Mouse (Mus musculus) intestine, postnatal 0 days (tissue): ENCODE results near the gene Gucy1b2. TPM values are rescaled to one million over a fixed set of nuclear protein-coding genes. Genes with fewer than 3 reads are reported as not detected.

Experiments used
- ATAC-seq: fragments of 200-750 bp; cut with Nextera tagmentation; 2 replicates; pipeline ENCODE4 v1.8.0; 2017; ENCODE audit warnings: mild to moderate bottlenecking, moderate TSS enrichment, moderate library complexity
- H3K27ac ChIP-seq: fragments of 300-500 bp; sonication (generic); 2 replicates; pipeline ENCODE4 v1.5.1; 2014; ENCODE audit warnings: mild to moderate bottlenecking, low read depth, low read length, moderate library complexity
- H3K27me3 ChIP-seq: fragments of 300-500 bp; sonication (generic); replicated peaks from 2 replicates; pipeline ENCODE4 v1.6.1; 2014; ENCODE audit warnings: low read length, mixed read lengths; ENCODE audit not compliant: control insufficient read depth, insufficient read depth
- H3K36me3 ChIP-seq: fragments of 300-500 bp; sonication (generic); 2 replicates; pipeline ENCODE4 v1.6.1; 2014; ENCODE audit warnings: mild to moderate bottlenecking, moderate library complexity; ENCODE audit not compliant: control insufficient read depth, insufficient read depth
- H3K4me1 ChIP-seq: fragments of 300-500 bp; sonication (generic); replicated peaks from 2 replicates; pipeline ENCODE4 v1.6.1; 2014; ENCODE audit warnings: antibody characterized with exemption, low read length, mixed read lengths; ENCODE audit not compliant: control insufficient read depth, insufficient read depth
- H3K4me2 ChIP-seq: fragments of 300-500 bp; sonication (generic); replicated peaks from 2 replicates; pipeline ENCODE4 v1.6.1; 2014; ENCODE audit warnings: low read depth, mild to moderate bottlenecking, moderate library complexity
- H3K4me3 ChIP-seq: fragments of 300-500 bp; sonication (generic); 2 replicates; pipeline ENCODE4 v1.5.1; 2014; ENCODE audit warnings: low read depth, low read length
- H3K9ac ChIP-seq: fragments of 300-500 bp; sonication (generic); 2 replicates; pipeline ENCODE4 v1.6.1; 2014; ENCODE audit warnings: mild to moderate bottlenecking, low read depth, low read length
- H3K9me3 ChIP-seq: fragments of 300-500 bp; sonication (generic); 2 replicates; pipeline ENCODE4 v1.6.1; 2016; ENCODE audit warnings: mixed run types; ENCODE audit not compliant: control insufficient read depth
- CTCF ChIP-seq: sonication (generic); IDR thresholded peaks from 2 replicates; pipeline ENCODE4 v1.5.1; 2016; ENCODE audit warnings: low read depth, mild to moderate bottlenecking, control low read depth, antibody characterized with exemption, moderate library complexity
- WGBS: fragments of 180-500 bp; shearing (Covaris S2); extraction: QIAGEN DNeasy Blood & Tissue Kit; methylation state at CpG from one replicate; pipeline ENCODE4 v1.1.7; 2014; 5-methylcytosine and 5-hydroxymethylcytosine counted together
- polyA plus RNA-seq: library from polyadenylated mRNA; unstranded; fragments of >200 nt; fragmentation: Nextera tagmentation; extraction: Ambion mirVana; gene quantifications from 2 replicates; pipeline ENCODE4 v1.2.1, GENCODE M21; 2015

Gucy1b2 gene
- polyA plus RNA-seq, 1 experiment from 2014 or later = 0.07 TPM

- no peak overlapping the region for H3K9ac ChIP-seq
- WGBS = 81% methylated on average over 4 of the region's 4 CpGs
Measured at GRCm38 (mm10) chr14:62350186-62350585, 105.9 kb downstream of the Gucy1b2 start.

DNA sequence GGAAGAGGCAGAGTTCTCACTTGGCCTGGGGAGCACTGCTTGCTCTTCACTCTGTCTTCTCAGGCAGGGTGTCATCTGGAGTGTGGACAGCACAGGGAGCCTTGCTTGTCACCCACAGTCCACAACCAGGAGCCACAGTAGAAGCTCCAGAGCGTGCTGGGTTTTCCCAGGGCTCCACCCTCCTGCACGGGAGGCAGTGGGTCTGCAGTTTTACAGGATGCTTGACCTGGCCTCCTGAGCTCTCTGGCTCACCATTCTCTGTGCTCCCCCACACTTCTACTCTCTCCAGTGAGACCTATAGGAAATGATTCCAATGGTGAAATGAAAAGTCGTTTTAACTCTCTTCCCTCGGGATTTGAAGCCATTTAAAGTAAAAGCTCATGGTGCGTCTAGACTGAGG, 106.3 kb downstream of the Gucy1b2 start:
- Histone ChIP-seq H3K4me1 (no peaks in the 10 kb centered on the region), H3K36me3 (peaks cover 18% of the 10 kb centered on the region; the same call in 1 of the 2 replicates), H3K27ac (no peak overlapping the region), H3K4me2 (no peak overlapping the region), H3K4me3 (no peak overlapping the region), H3K9ac (no peak overlapping the region), H3K9me3 (no peaks in the 10 kb centered on the region), H3K27me3 (no peaks in the 10 kb centered on the region)
- no peak for TF ChIP-seq CTCF
- 74% methylated on average over 5 of the region's 5 CpGs for WGBS
- ATAC-seq = no peak

More at GRCm38 (mm10) chr14:62350186-62350585, 105.9 kb downstream of the Gucy1b2 start:
- no peak overlapping the region for H3K4me2 ChIP-seq
- TF ChIP-seq CTCF = no peak
- no peaks in the 10 kb centered on the region for H3K9me3 ChIP-seq
- no peaks in the 10 kb centered on the region for H3K4me1 ChIP-seq
- no peak overlapping the region for H3K4me3 ChIP-seq
- no peaks in the 10 kb centered on the region for H3K27me3 ChIP-seq
- peaks cover 18% of the 10 kb centered on the region; the same call in 1 of the 2 replicates for H3K36me3 ChIP-seq
- H3K27ac ChIP-seq = no peak overlapping the region
- ATAC-seq = no peak

- no peaks in the 10 kb centered on the region for H3K9me3 ChIP-seq
- no peak overlapping the region for H3K27ac ChIP-seq
- H3K4me2 ChIP-seq = no peak overlapping the region
- no peak overlapping the region for H3K9ac ChIP-seq
- H3K4me3 ChIP-seq = no peak overlapping the region
- H3K27me3 ChIP-seq = no peaks in the 10 kb centered on the region
- no peak for TF ChIP-seq CTCF
- ATAC-seq = no peak
- peaks cover 18% of the 10 kb centered on the region; the same call in 1 of the 2 replicates for H3K36me3 ChIP-seq
- WGBS = 79% methylated on average over 7 of the region's 7 CpGs
- no peaks in the 10 kb centered on the region for H3K4me1 ChIP-seq
Measured at GRCm38 (mm10) chr14:62347103-62347502, 109.0 kb downstream of the Gucy1b2 start.

- no peak for ATAC-seq
- Histone ChIP-seq H3K27me3 (no peaks in the 10 kb centered on the region), H3K4me3 (no peak overlapping the region), H3K4me1 (no peaks in the 10 kb centered on the region), H3K27ac (no peak overlapping the region), H3K9ac (no peak overlapping the region), H3K9me3 (no peaks in the 10 kb centered on the region), H3K4me2 (no peak overlapping the region), H3K36me3 (peaks cover 18% of the 10 kb centered on the region; the same call in 1 of the 2 replicates)
- WGBS = 91% methylated on average over 11 of the region's 11 CpGs
- no peak for TF ChIP-seq CTCF
Measured at GRCm38 (mm10) chr14:62346570-62346969, 109.5 kb downstream of the Gucy1b2 start.

Other genes starting within 250 kb of the Gucy1b2 start
- 56.1 and 57.3 TPM in 2 replicates for gene Rnaseh2b, start 163.7 kb downstream of the Gucy1b2 start, polyA plus RNA-seq
- 0.50 and 0.57 TPM in 2 replicates for gene Dleu7, start 163.2 kb downstream of the Gucy1b2 start, polyA plus RNA-seq
- gene Fam124a, start 99.4 kb upstream of the Gucy1b2 start, polyA plus RNA-seq = 4.1 and 5.1 TPM in 2 replicates
- gene Gm4131, start 110.6 kb upstream of the Gucy1b2 start, polyA plus RNA-seq = 0.65 and 0.77 TPM in 2 replicates
- not detected in 2 replicates for gene Serpine3, start 207.4 kb upstream of the Gucy1b2 start, polyA plus RNA-seq